Mouse (Mus musculus): ENCODE measurements around the gene Enc1. TPM values are rescaled to one million over a fixed set of nuclear protein-coding genes. Genes with fewer than 3 reads are reported as not detected.
A peak's percentile ranks its signal among the peaks of the same experiment; 100 is the strongest.

Gene Enc1
- polyA plus RNA-seq, 1 experiment from 2014 or later = 6.3 TPM

DNA sequence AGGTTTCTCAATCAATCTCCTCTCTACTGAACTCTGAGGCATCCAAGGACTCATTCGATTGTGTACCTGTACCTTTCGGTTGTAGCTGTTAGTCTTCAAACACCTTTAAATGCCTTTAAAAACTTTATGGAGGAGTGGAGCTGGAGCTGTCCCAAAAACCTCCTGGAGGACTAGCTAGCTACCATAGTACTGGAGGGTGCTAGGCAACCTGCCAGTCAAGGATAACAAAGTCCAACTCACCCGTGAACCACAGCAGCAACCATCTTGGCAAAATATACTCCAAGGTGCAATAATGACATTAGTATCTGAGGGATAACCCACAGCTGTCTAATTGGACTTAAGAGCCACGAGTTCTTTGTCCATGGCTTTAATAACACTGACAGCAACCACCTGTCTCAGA is 39.0 kb upstream of the Enc1 start:
- Histone ChIP-seq H3K4me1 (ENCODE audit: control insufficient read depth, insufficient read depth, low read length) (no peaks in the 10 kb centered on the region), H3K4me2 (no peak overlapping the region), H3K9ac (ENCODE audit: low read depth, low read length) (no peak overlapping the region), H3K27ac (ENCODE audit: low read depth, low read length) (no peak overlapping the region), H3K27me3 (ENCODE audit: control insufficient read depth, insufficient read depth, low read length) (no peaks in the 10 kb centered on the region), H3K4me3 (ENCODE audit: low read depth, low read length) (no peak overlapping the region), H3K36me3 (ENCODE audit: control insufficient read depth, insufficient read depth, low read length) (no peaks in the 10 kb centered on the region), H3K9me3 (replicated peaks; ENCODE audit: control insufficient read depth, low read length) (no peaks in the 10 kb centered on the region)
- ATAC-seq (replicated peaks; ENCODE audit: insufficient number of reproducible peaks, low FRiP score, low TSS enrichment) = no peak
- 69% methylated on average over 4 of the region's 4 CpGs for WGBS (ENCODE audit: insufficient replicate concordance)

DNA sequence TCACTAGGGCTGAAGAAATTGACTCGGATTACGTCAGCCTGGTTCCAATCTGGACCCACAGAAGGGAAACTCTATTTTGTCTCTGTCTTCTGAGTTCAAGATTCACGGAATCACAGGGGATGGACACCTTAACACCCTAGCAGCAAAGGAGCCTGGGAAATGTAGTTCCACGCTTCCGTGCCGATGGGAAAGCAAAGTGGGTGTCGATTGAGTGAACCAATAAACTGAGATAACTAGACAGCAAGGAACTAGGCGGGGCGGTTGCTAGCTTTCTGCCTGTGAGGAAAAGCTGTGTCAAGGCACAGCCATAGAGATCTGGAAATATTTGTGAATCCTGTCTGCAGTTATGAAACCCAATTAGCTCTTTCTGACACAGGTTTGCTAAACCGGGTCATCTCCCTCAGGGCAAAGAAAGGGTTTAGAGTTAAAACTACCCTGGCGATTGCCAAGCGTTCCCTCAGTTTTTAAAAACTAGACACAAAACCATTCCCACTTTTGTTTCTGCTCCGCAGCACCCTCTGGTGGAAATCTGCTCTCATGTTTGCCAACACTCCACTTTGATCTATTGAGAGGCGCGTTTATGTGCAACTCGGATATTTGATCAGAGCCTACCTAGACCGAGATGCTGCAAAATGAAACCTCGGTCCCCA is 35.7 kb upstream of the Enc1 start:
- peak overlapping the region; percentile 67; the same call in 1 of the 2 replicates for H3K27ac ChIP-seq (ENCODE audit: low read depth, low read length)
- ATAC-seq (replicated peaks; ENCODE audit: insufficient number of reproducible peaks, low FRiP score, low TSS enrichment) = no peak; the same call in 1 of the 2 replicates
- WGBS (ENCODE audit: insufficient replicate concordance) = 12% methylated on average over 18 of the region's 18 CpGs

DNA sequence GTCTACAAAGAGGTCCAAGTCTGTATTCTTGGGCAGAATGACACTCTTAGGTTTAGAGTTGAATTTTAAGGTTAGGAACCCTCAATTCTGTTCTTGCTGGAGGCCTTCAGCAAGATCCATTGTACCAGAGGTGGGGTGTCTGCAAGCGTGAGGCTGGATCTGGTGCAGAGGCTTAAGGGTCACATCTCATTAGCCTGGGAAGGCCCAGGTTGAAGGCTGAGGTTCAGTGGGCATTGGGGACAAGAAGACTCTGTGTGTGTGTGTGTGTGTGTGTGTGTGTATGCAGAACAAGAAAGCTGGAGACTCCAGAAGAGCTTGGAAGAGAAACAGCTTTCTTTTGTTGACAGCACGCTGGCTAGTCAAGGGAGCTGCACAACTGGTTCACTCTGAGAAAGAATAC is 34.9 kb upstream of the Enc1 start:
- no peak for ATAC-seq (replicated peaks; ENCODE audit: insufficient number of reproducible peaks, low FRiP score, low TSS enrichment)
- H3K27me3 ChIP-seq (ENCODE audit: control insufficient read depth, insufficient read depth, low read length) = no peaks in the 10 kb centered on the region
- no peak overlapping the region for H3K9ac ChIP-seq (ENCODE audit: low read depth, low read length)
- H3K4me2 ChIP-seq = no peak overlapping the region
- H3K9me3 ChIP-seq (replicated peaks; ENCODE audit: control insufficient read depth, low read length) = no peaks in the 10 kb centered on the region
- no peaks in the 10 kb centered on the region for H3K4me1 ChIP-seq (ENCODE audit: control insufficient read depth, insufficient read depth, low read length)
- H3K36me3 ChIP-seq (ENCODE audit: control insufficient read depth, insufficient read depth, low read length) = no peaks in the 10 kb centered on the region
- WGBS (ENCODE audit: insufficient replicate concordance) = 77% methylated on average over 2 of the region's 2 CpGs
- no peak overlapping the region for H3K4me3 ChIP-seq (ENCODE audit: low read depth, low read length)
- H3K27ac ChIP-seq (ENCODE audit: low read depth, low read length) = no peak overlapping the region

More for the DNA sequence above, 35.7 kb upstream of the Enc1 start:
- H3K4me3 ChIP-seq (ENCODE audit: low read depth, low read length) = peak overlapping the region; percentile 39
- H3K27me3 ChIP-seq (ENCODE audit: control insufficient read depth, insufficient read depth, low read length) = no peaks in the 10 kb centered on the region
- H3K9me3 ChIP-seq (replicated peaks; ENCODE audit: control insufficient read depth, low read length) = no peaks in the 10 kb centered on the region
- H3K4me2 ChIP-seq = peak overlapping the region; percentile 72
- H3K9ac ChIP-seq (ENCODE audit: low read depth, low read length) = 0 out of 2 replicates have a peak overlapping the region, but pooled peaks have one; percentile 36
- H3K36me3 ChIP-seq (ENCODE audit: control insufficient read depth, insufficient read depth, low read length) = no peaks in the 10 kb centered on the region
- H3K4me1 ChIP-seq (ENCODE audit: control insufficient read depth, insufficient read depth, low read length) = no peaks in the 10 kb centered on the region

DNA sequence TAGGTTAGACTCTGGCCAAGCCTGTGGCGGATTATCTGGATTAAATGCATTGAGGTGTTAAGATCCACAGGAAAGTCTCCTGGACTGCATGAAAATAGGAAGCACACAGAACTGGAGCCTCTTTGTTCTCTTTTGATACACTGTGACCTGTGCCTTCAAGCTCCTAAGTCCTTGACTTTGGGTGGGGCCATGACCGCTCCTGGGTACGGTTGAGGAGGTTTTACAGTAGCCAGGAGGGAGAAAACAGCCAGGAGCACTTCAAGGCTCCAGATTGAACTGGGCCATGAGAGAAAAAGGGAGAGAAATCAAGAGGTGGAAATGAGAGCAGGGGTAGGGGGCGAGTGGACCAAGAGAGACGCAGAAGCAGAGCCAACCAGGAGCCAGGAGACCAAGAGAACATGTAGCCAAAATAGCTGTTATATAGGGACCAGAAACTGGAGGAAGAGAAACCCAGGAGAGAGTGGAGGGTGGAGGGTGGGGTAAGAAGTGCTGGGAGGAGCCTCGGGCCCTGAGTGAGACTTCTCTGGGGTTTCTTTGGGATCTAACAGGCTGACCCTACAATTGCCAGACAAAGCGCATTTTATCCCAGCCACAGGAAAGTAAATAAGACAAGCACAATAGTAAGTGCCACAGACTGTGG is 33.3 kb upstream of the Enc1 start:
- no peaks in the 10 kb centered on the region for H3K9me3 ChIP-seq (replicated peaks; ENCODE audit: control insufficient read depth, low read length)
- 66% methylated on average over 7 of the region's 7 CpGs for WGBS (ENCODE audit: insufficient replicate concordance)

DNA sequence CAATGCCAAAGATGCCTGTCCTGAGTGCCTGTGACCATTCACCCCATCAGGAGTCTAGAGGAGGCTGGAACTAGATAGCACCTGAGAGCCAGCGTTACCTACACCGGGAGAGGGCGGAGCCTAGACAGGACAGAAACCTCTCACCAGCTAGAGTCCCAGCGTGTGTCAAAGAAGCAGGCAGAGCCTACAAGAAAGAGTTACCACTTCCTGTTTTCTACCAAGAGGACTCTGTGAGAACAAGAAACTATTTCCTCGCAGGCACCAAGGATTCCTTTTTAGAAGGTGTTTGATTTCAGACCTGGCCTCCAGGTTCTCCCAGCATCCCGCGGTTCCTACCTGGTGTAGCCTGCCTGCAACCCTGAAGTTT is 32.8 kb upstream of the Enc1 start:
- H3K4me2 ChIP-seq = no peak overlapping the region
- no peaks in the 10 kb centered on the region for H3K9me3 ChIP-seq (replicated peaks; ENCODE audit: control insufficient read depth, low read length)
- H3K4me3 ChIP-seq (ENCODE audit: low read depth, low read length) = no peak overlapping the region
- H3K9ac ChIP-seq (ENCODE audit: low read depth, low read length) = no peak overlapping the region; the same call in 1 of the 2 replicates
- H3K4me1 ChIP-seq (ENCODE audit: control insufficient read depth, insufficient read depth, low read length) = no peaks in the 10 kb centered on the region
- no peaks in the 10 kb centered on the region for H3K27me3 ChIP-seq (ENCODE audit: control insufficient read depth, insufficient read depth, low read length)
- no peak for ATAC-seq (replicated peaks; ENCODE audit: insufficient number of reproducible peaks, low FRiP score, low TSS enrichment)
- H3K27ac ChIP-seq (ENCODE audit: low read depth, low read length) = no peak overlapping the region
- WGBS (ENCODE audit: insufficient replicate concordance) = 41% methylated on average over 7 of the region's 7 CpGs
- H3K36me3 ChIP-seq (ENCODE audit: control insufficient read depth, insufficient read depth, low read length) = no peaks in the 10 kb centered on the region

More for the DNA sequence above, 33.3 kb upstream of the Enc1 start:
- H3K27me3 ChIP-seq (ENCODE audit: control insufficient read depth, insufficient read depth, low read length) = no peaks in the 10 kb centered on the region
- H3K36me3 ChIP-seq (ENCODE audit: control insufficient read depth, insufficient read depth, low read length) = no peaks in the 10 kb centered on the region
- H3K27ac ChIP-seq (ENCODE audit: low read depth, low read length) = no peak overlapping the region
- ATAC-seq (replicated peaks; ENCODE audit: insufficient number of reproducible peaks, low FRiP score, low TSS enrichment) = no peak
- H3K4me3 ChIP-seq (ENCODE audit: low read depth, low read length) = no peak overlapping the region
- H3K4me2 ChIP-seq = no peak overlapping the region
- no peak overlapping the region for H3K9ac ChIP-seq (ENCODE audit: low read depth, low read length)
- H3K4me1 ChIP-seq (ENCODE audit: control insufficient read depth, insufficient read depth, low read length) = no peaks in the 10 kb centered on the region

- Histone ChIP-seq H3K27ac (ENCODE audit: low read depth, low read length) (no peak overlapping the region), H3K4me3 (ENCODE audit: low read depth, low read length) (no peak overlapping the region), H3K36me3 (ENCODE audit: control insufficient read depth, insufficient read depth, low read length) (no peaks in the 10 kb centered on the region), H3K4me2 (no peak overlapping the region), H3K9me3 (replicated peaks; ENCODE audit: control insufficient read depth, low read length) (no peaks in the 10 kb centered on the region), H3K27me3 (ENCODE audit: control insufficient read depth, insufficient read depth, low read length) (no peaks in the 10 kb centered on the region), H3K9ac (ENCODE audit: low read depth, low read length) (no peak overlapping the region; the same call in 1 of the 2 replicates), H3K4me1 (ENCODE audit: control insufficient read depth, insufficient read depth, low read length) (no peaks in the 10 kb centered on the region)
- 53% methylated on average over 3 of the region's 3 CpGs for WGBS (ENCODE audit: insufficient replicate concordance)
- ATAC-seq (replicated peaks; ENCODE audit: insufficient number of reproducible peaks, low FRiP score, low TSS enrichment) = no peak
These were observed 32.4 kb upstream of the Enc1 start for GRCm38 (mm10) chr13:97208500-97209010.

DNA sequence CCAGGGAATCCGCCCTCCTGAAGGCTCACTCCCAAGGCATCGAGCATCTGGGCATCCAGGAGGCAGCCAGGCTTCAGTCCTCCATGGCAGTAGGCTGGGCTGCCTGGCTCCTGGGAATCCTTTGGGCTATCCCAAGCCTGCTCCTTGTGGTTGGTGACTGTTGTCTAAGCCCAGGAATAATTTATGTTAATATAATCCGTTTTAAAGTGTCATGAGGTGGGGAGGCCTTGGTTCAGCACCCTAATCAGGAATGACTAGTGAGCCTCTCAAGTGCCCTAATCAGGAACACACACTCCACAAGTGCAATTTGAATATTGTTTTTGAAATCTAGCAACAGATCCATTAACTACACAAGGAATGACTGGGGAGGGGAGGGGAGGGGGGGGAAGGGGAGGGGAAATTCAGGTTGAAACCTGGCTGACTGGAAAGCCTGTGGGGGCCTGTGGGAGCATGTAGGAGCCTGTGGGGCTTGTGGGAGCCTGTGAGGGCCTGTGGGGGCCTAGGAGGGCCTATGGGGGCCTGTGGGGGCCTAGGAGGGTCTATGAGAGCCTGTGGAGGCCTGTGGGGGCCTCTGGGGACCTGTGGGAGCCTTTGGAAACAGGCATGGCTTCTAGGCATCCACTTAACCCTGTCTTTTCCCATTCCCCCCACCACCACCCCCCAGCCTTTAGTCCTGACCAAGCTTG is 26.2 kb upstream of the Enc1 start:
- no peaks in the 10 kb centered on the region for H3K9me3 ChIP-seq (replicated peaks; ENCODE audit: control insufficient read depth, low read length)
- H3K4me3 ChIP-seq (ENCODE audit: low read depth, low read length) = no peak overlapping the region
- H3K4me1 ChIP-seq (ENCODE audit: control insufficient read depth, insufficient read depth, low read length) = no peaks in the 10 kb centered on the region
- no peaks in the 10 kb centered on the region for H3K27me3 ChIP-seq (ENCODE audit: control insufficient read depth, insufficient read depth, low read length)
- ATAC-seq (replicated peaks; ENCODE audit: insufficient number of reproducible peaks, low FRiP score, low TSS enrichment) = no peak
- H3K27ac ChIP-seq (ENCODE audit: low read depth, low read length) = no peak overlapping the region
- WGBS (ENCODE audit: insufficient replicate concordance) = 51% methylated on average over 3 of the region's 3 CpGs
- H3K36me3 ChIP-seq (ENCODE audit: control insufficient read depth, insufficient read depth, low read length) = no peaks in the 10 kb centered on the region
- no peak overlapping the region for H3K4me2 ChIP-seq
- H3K9ac ChIP-seq (ENCODE audit: low read depth, low read length) = no peak overlapping the region

DNA sequence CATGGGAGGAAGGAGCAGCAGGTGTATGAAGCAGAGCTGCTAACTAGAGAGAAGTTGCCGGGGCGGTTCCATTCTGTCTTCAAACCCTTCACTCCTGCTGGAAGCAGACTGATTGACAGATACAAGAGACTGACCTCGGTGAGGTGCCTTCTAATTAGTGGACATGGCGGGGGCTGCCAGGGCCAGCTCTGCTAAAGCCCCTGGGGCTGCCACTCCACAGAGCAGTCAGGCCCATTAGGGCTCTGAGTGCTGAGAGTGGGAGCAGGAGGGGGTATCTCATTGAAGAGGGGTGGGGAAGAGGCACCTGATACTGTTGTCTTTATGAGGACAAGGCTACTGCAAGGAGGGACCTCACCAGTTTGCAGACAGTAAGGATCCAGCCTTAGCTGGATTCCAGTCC is 25.3 kb upstream of the Enc1 start:
- no peak overlapping the region for H3K9ac ChIP-seq (ENCODE audit: low read depth, low read length)
- H3K4me3 ChIP-seq (ENCODE audit: low read depth, low read length) = no peak overlapping the region
- H3K36me3 ChIP-seq (ENCODE audit: control insufficient read depth, insufficient read depth, low read length) = no peaks in the 10 kb centered on the region
- no peak overlapping the region for H3K4me2 ChIP-seq
- ATAC-seq (replicated peaks; ENCODE audit: insufficient number of reproducible peaks, low FRiP score, low TSS enrichment) = no peak
- WGBS (ENCODE audit: insufficient replicate concordance) = 45% methylated on average over 4 of the region's 4 CpGs
- no peaks in the 10 kb centered on the region for H3K9me3 ChIP-seq (replicated peaks; ENCODE audit: control insufficient read depth, low read length)
- H3K27ac ChIP-seq (ENCODE audit: low read depth, low read length) = no peak overlapping the region
- no peaks in the 10 kb centered on the region for H3K4me1 ChIP-seq (ENCODE audit: control insufficient read depth, insufficient read depth, low read length)
- H3K27me3 ChIP-seq (ENCODE audit: control insufficient read depth, insufficient read depth, low read length) = no peaks in the 10 kb centered on the region

Measured in heart, embryonic 11.5 days (tissue).